Mouse (Mus musculus) myocyte (in vitro differentiated cells): ENCODE results near the gene 9530053A07Rik. TPM values are rescaled to one million over a fixed set of nuclear protein-coding genes. Genes with fewer than 3 reads are reported as not detected.

ENCODE experiments used
- H3K27me3 ChIP-seq: one replicate; pipeline ENCODE4 v1.6.1; 2011; ENCODE audit not compliant: control insufficient read depth, insufficient read depth, insufficient read length
- H3K36me3 ChIP-seq: one replicate; pipeline ENCODE4 v1.6.1; 2011; ENCODE audit not compliant: control insufficient read depth, insufficient read depth
- H3K4me2 ChIP-seq: one replicate; pipeline ENCODE4 v1.6.1; 2011; ENCODE audit warnings: low read depth, control low read depth
- H3K4me3 ChIP-seq: one replicate; pipeline ENCODE4 v1.5.1; 2011; ENCODE audit warnings: mild to moderate bottlenecking, control low read depth, moderate library complexity
- H3K79me2 ChIP-seq: one replicate; pipeline ENCODE4 v1.6.1; 2011; ENCODE audit not compliant: control insufficient read depth, insufficient read depth
- H3ac ChIP-seq: one replicate; pipeline ENCODE4 v1.6.1; 2011; ENCODE audit not compliant: control insufficient read depth, insufficient read length
- CEBPB ChIP-seq: IDR thresholded peaks from 2 replicates; pipeline ENCODE4 v1.6.1; 2011; ENCODE audit warnings: mild to moderate bottlenecking, moderate library complexity; ENCODE audit not compliant: poor library complexity, insufficient read depth, severe bottlenecking
- E2F4 ChIP-seq: IDR thresholded peaks from one replicate; pipeline ENCODE4 v1.6.1; 2011; ENCODE audit warnings: mild to moderate bottlenecking, control low read depth, moderate library complexity; ENCODE audit not compliant: insufficient read depth
- MAX ChIP-seq: IDR thresholded peaks from one replicate; pipeline ENCODE4 v1.6.1; 2011; ENCODE audit warnings: low read depth, mild to moderate bottlenecking, control low read depth
- MYOD1 ChIP-seq, 3 experiments: IDR thresholded peaks; one replicate each; pipeline ENCODE4 v1.6.1; 2011; ENCODE audit warnings: control low read depth in 2 of 3, low read depth in 2 of 3, mild to moderate bottlenecking in 2 of 3, moderate library complexity in 1 of 3; ENCODE audit not compliant: insufficient read length in 2 of 3, control insufficient read depth in 1 of 3
- MYOG ChIP-seq, 3 experiments: IDR thresholded peaks; one replicate each; pipeline ENCODE4 v1.6.1; 2011; ENCODE audit warnings: control low read depth in 2 of 3, low read depth in 2 of 3, mild to moderate bottlenecking in 2 of 3; ENCODE audit not compliant: insufficient read length in 2 of 3, control insufficient read depth in 1 of 3, insufficient read depth in 1 of 3
- POLR2A ChIP-seq: IDR thresholded peaks from one replicate; pipeline ENCODE4 v1.6.1; 2011; ENCODE audit warnings: low read depth, mild to moderate bottlenecking, control low read depth, moderate library complexity; ENCODE audit not compliant: insufficient read length
- POLR2AphosphoS2 ChIP-seq: IDR thresholded peaks from one replicate; pipeline ENCODE4 v1.6.1; 2011; ENCODE audit warnings: low read depth, control low read depth; ENCODE audit not compliant: insufficient read length
- REST ChIP-seq: IDR thresholded peaks from one replicate; pipeline ENCODE4 v1.6.1; 2011; ENCODE audit warnings: mild to moderate bottlenecking, control low read depth, moderate library complexity; ENCODE audit not compliant: insufficient read depth, insufficient read length
- SRF ChIP-seq: IDR thresholded peaks from one replicate; pipeline ENCODE4 v1.6.1; 2011; ENCODE audit warnings: low read depth; ENCODE audit not compliant: control insufficient read depth, insufficient read length
- TCF12 ChIP-seq: IDR thresholded peaks from one replicate; pipeline ENCODE4 v1.6.1; 2011; ENCODE audit warnings: mild to moderate bottlenecking, control low read depth; ENCODE audit not compliant: poor library complexity, insufficient read depth, severe bottlenecking
- TCF3 ChIP-seq: IDR thresholded peaks from one replicate; pipeline ENCODE4 v1.6.1; 2011; ENCODE audit warnings: low read depth, control low read depth; ENCODE audit not compliant: insufficient read length
- USF1 ChIP-seq: IDR thresholded peaks from one replicate; pipeline ENCODE4 v1.6.1; 2011; ENCODE audit warnings: low read depth, mild to moderate bottlenecking, control low read depth, moderate library complexity
- polyA plus RNA-seq: library from polyadenylated mRNA; unstranded; fragments of >200 nt; fragmentation: generic; extraction: Trizol; gene quantifications from one replicate; pipeline ENCODE4 v1.2.1, GENCODE M21; 2012; ENCODE audit warnings: missing spikeins

9530053A07Rik gene
- polyA plus RNA-seq: 0.11 TPM

DNA sequence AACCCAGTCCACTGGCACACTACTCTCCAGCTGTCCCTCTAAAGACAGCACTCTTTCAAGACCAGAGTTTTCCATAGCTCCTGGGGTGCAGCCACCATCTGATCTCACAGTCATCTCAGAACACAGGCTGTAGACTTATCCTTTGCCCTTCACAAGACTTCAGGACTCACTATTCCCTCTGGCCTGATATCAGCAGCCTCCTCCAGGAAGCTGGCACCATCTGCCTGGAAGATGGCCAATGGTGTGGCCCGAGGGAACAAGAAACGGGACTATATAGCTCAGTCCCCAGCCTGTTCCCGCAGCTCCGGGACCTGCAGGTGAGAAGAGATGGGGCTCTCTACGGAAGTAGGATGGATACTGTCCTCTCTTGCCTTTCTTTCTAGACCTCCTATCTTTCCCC lies at the start of gene 9530053A07Rik:
Gene 9530053A07Rik (plus strand): TSS at position 301 of the 400 bp plus-strand sequence.
- no peak within 1 kb of the TSS for H3ac ChIP-seq
- no peaks in the 10 kb centered on the region for H3K36me3 ChIP-seq
- H3K79me2 ChIP-seq: no peaks in the 10 kb centered on the region
- TF ChIP-seq E2F4: no peak
- no peak for TF ChIP-seq MAX
- TF ChIP-seq SRF: no peak
- no peak for TF ChIP-seq TCF3
- TF ChIP-seq REST: no peak
- no peak for TF ChIP-seq POLR2A
- TF ChIP-seq MYOG (IDR thresholded peaks at IDR 0.05; ENCODE audit: control insufficient read depth in 1 of 3, insufficient read depth in 1 of 3, insufficient read length in 2 of 3, low read depth in 2 of 3): no peak
- no peak for TF ChIP-seq USF1
- no peak for TF ChIP-seq CEBPB
- TF ChIP-seq POLR2AphosphoS2: no peak
- no peak for TF ChIP-seq MYOD1 (IDR thresholded peaks at IDR 0.05; ENCODE audit: control insufficient read depth in 1 of 3, insufficient read length in 2 of 3, low read depth in 2 of 3)
- no peak for TF ChIP-seq TCF12
- H3K4me3 ChIP-seq: no peak within 1 kb of the TSS
- no peak within 1 kb of the TSS for H3K4me2 ChIP-seq
- H3K27me3 ChIP-seq: peaks cover 15% of the 10 kb centered on the region

DNA sequence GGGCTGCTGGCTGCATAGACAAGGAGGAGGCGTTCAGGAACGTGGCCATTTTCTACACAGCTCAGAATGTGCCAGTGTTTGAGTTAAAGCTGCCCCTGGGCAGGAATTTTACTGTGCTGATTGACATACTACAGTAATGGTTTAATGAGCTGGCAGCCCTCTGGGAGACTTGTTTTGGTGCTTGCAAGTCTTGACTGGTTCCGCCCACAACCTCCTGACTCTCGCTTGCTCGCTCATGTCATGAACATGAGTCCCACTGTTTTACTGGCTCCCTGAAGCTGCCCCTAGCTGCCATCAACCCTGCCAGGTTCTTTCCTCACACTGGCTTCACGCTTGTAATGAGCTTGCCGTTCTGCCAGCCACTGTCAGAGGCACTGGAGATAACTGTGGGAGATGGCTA lies 45.1 kb upstream of the 9530053A07Rik start:
- TF ChIP-seq E2F4 (no peak), CEBPB (no peak), POLR2AphosphoS2 (no peak), TCF3 (no peak), USF1 (no peak)
- Histone ChIP-seq H3K36me3 (no peaks in the 10 kb centered on the region), H3K4me2 (no peak overlapping the region), H3K4me3 (no peak overlapping the region), H3K79me2 (no peaks in the 10 kb centered on the region), H3K27me3 (peaks cover 54% of the 10 kb centered on the region), H3ac (no peak overlapping the region)

GRCm38 (mm10) chr7:28086236-28086635 lies 43.0 kb upstream of the 9530053A07Rik start:
- Histone ChIP-seq H3ac (no peak overlapping the region), H3K79me2 (no peaks in the 10 kb centered on the region), H3K27me3 (peaks cover 70% of the 10 kb centered on the region), H3K36me3 (no peaks in the 10 kb centered on the region), H3K4me2 (no peak overlapping the region), H3K4me3 (no peak overlapping the region)
- TF ChIP-seq MYOD1 (IDR thresholded peaks at IDR 0.05; ENCODE audit: control insufficient read depth in 1 of 3, insufficient read length in 2 of 3, low read depth in 2 of 3) (no peak), CEBPB (no peak), POLR2AphosphoS2 (no peak), MAX (no peak), MYOG (IDR thresholded peaks at IDR 0.05; ENCODE audit: control insufficient read depth in 1 of 3, insufficient read depth in 1 of 3, insufficient read length in 2 of 3, low read depth in 2 of 3) (no peak), REST (no peak)

DNA sequence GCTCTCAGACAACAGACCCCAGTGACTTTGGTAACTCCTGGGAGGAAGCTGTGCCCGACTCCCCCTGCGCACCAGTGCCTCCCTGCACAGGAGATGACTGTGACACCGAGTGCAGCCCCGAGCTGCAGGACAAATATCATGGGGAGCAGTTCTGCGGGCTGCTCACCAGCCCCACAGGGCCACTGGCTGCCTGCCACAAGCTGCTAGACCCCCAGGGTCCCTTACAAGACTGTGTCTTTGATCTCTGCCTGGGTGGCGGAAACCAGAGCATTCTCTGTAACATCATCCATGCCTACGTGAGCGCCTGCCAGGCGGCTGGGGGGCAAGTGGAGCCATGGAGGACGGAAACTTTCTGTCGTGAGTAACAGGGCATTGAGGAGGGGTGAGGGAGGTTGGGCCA lies 35.7 kb upstream of the 9530053A07Rik start:
- no peak for TF ChIP-seq MAX
- no peak for TF ChIP-seq MYOG (IDR thresholded peaks at IDR 0.05; ENCODE audit: control insufficient read depth in 1 of 3, insufficient read depth in 1 of 3, insufficient read length in 2 of 3, low read depth in 2 of 3)
- TF ChIP-seq REST: no peak
- TF ChIP-seq POLR2A: no peak
- TF ChIP-seq SRF: no peak
- TF ChIP-seq MYOD1 (IDR thresholded peaks at IDR 0.05; ENCODE audit: control insufficient read depth in 1 of 3, insufficient read length in 2 of 3, low read depth in 2 of 3): no peak
- TF ChIP-seq TCF12: no peak
- no peak for TF ChIP-seq TCF3
- no peak for TF ChIP-seq USF1
- no peak overlapping the region for H3ac ChIP-seq
- no peak overlapping the region for H3K4me3 ChIP-seq
- no peaks in the 10 kb centered on the region for H3K36me3 ChIP-seq
- H3K79me2 ChIP-seq: no peaks in the 10 kb centered on the region
- H3K27me3 ChIP-seq: peaks cover 54% of the 10 kb centered on the region
- H3K4me2 ChIP-seq: no peak overlapping the region

DNA sequence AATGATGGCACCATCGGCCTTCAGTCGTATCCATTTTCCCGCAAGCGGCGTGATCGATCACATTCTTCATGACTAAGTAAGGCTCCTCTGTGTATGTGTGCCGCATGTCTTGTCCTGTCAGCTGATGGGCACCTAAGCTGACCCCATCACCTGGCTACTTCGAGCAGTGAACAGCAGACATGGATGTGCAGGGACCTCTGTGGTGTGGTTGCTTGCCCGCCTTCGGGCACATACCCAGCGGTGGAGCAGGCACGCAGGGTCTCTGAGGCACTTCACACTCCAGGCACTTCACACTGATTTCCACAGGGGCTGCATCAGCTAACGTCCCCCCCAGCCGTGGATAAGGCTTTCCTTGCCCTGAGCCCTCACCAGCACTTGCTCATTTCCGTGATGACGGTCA lies 30.2 kb upstream of the 9530053A07Rik start:
- H3K4me3 ChIP-seq: no peak overlapping the region
- H3K4me2 ChIP-seq: no peak overlapping the region
- H3K36me3 ChIP-seq: no peaks in the 10 kb centered on the region
- H3K27me3 ChIP-seq: peaks cover 24% of the 10 kb centered on the region
- TF ChIP-seq E2F4 (no peak), CEBPB (no peak), MYOG (IDR thresholded peaks at IDR 0.05; ENCODE audit: control insufficient read depth in 1 of 3, insufficient read depth in 1 of 3, insufficient read length in 2 of 3, low read depth in 2 of 3) (no peak), MAX (no peak), USF1 (no peak), POLR2AphosphoS2 (no peak), TCF3 (no peak), MYOD1 (IDR thresholded peaks at IDR 0.05; ENCODE audit: control insufficient read depth in 1 of 3, insufficient read length in 2 of 3, low read depth in 2 of 3) (no peak), POLR2A (no peak), TCF12 (no peak), SRF (no peak), REST (no peak)
- no peak overlapping the region for H3ac ChIP-seq
- H3K79me2 ChIP-seq: no peaks in the 10 kb centered on the region
